Mouse (Mus musculus): Measurements from ENCODE around the gene Ptdss2. TPM values are rescaled to one million over a fixed set of nuclear protein-coding genes. Genes with fewer than 3 reads are reported as not detected.

The Ptdss2 gene
- polyA plus RNA-seq, 1 experiment from 2014 or later, result 85.6 TPM

GRCm38 (mm10) chr7:141192776-141193347, 70.7 kb downstream of the Ptdss2 start:
- H3K36me3 ChIP-seq, result peaks cover 39% of the 10 kb centered on the region
- H3K27ac ChIP-seq, result peak overlapping the region; percentile 92
- peak overlapping the region; percentile 85 for H3K4me3 ChIP-seq
- DNase-seq (ENCODE audit: low spot score), result peak; percentile 45
- 31% methylated on average over 12 of the region's 12 CpGs for WGBS
- peaks cover 32% of the 10 kb centered on the region for H3K4me1 ChIP-seq
- no peaks in the 10 kb centered on the region for H3K27me3 ChIP-seq (ENCODE audit: low read depth, poor library complexity, severe bottlenecking)
- H3K9me3 ChIP-seq (replicated peaks), result no peaks in the 10 kb centered on the region

GRCm38 (mm10) chr7:141193348-141193856, 71.2 kb downstream of the Ptdss2 start:
- DNase-seq (ENCODE audit: low spot score), result no peak
- WGBS, result 2% methylated on average over 37 of the region's 43 CpGs
- H3K9me3 ChIP-seq (replicated peaks), result no peaks in the 10 kb centered on the region

GRCm38 (mm10) chr7:141193948-141194347, 71.8 kb downstream of the Ptdss2 start, which contains the start of the genes Hras and Lrrc56:
Gene Hras (minus strand): TSS chr7:141194005.
Gene Lrrc56 (plus strand): TSS chr7:141194157.
- peak; percentile 99 for DNase-seq (ENCODE audit: low spot score)
- H3K4me3 ChIP-seq, result peak within 1 kb of the TSS; percentile 85
- peaks cover 39% of the 10 kb centered on the region for H3K36me3 ChIP-seq
- no peaks in the 10 kb centered on the region for H3K9me3 ChIP-seq (replicated peaks)
- under 1% methylated on average over 29 of the region's 39 CpGs for WGBS
- H3K27ac ChIP-seq, result peak within 1 kb of the TSS; percentile 92
- no peaks in the 10 kb centered on the region for H3K27me3 ChIP-seq (ENCODE audit: low read depth, poor library complexity, severe bottlenecking)
- H3K4me1 ChIP-seq, result peaks cover 32% of the 10 kb centered on the region

More at GRCm38 (mm10) chr7:141193348-141193856, 71.2 kb downstream of the Ptdss2 start:
- H3K4me3 ChIP-seq, result peak overlapping the region; percentile 85
- H3K4me1 ChIP-seq, result peaks cover 32% of the 10 kb centered on the region
- peaks cover 42% of the 10 kb centered on the region for H3K36me3 ChIP-seq
- H3K27ac ChIP-seq, result peak overlapping the region; percentile 92
- no peaks in the 10 kb centered on the region for H3K27me3 ChIP-seq (ENCODE audit: low read depth, poor library complexity, severe bottlenecking)

- Histone ChIP-seq H3K36me3 (peaks cover 35% of the 10 kb centered on the region), H3K4me3 (peak overlapping the region; percentile 85), H3K4me1 (peaks cover 32% of the 10 kb centered on the region), H3K9me3 (replicated peaks) (no peaks in the 10 kb centered on the region), H3K27me3 (ENCODE audit: low read depth, poor library complexity, severe bottlenecking) (no peaks in the 10 kb centered on the region), H3K27ac (peak overlapping the region; percentile 92)
- no peak for DNase-seq (ENCODE audit: low spot score)
- under 1% methylated on average over 23 of the region's 23 CpGs for WGBS
Observed at GRCm38 (mm10) chr7:141194409-141194808, 72.2 kb downstream of the Ptdss2 start.

- DNase-seq (ENCODE audit: low spot score), result peak; percentile 99
- Histone ChIP-seq H3K4me1 (peaks cover 32% of the 10 kb centered on the region), H3K4me3 (peak overlapping the region; percentile 85), H3K9me3 (replicated peaks) (no peaks in the 10 kb centered on the region), H3K27me3 (ENCODE audit: low read depth, poor library complexity, severe bottlenecking) (no peaks in the 10 kb centered on the region), H3K27ac (peak overlapping the region; percentile 92), H3K36me3 (peaks cover 31% of the 10 kb centered on the region)
- under 1% methylated on average over 28 of the region's 28 CpGs for WGBS
Observed at GRCm38 (mm10) chr7:141194830-141195229, 72.6 kb downstream of the Ptdss2 start.

- WGBS, result 93% methylated on average over 2 of the region's 2 CpGs
- Histone ChIP-seq H3K27ac (no peak overlapping the region), H3K27me3 (ENCODE audit: low read depth, poor library complexity, severe bottlenecking) (no peaks in the 10 kb centered on the region), H3K4me1 (peaks cover 32% of the 10 kb centered on the region), H3K9me3 (replicated peaks) (no peaks in the 10 kb centered on the region), H3K4me3 (peak overlapping the region; percentile 85; the same call in 1 of the 2 replicates), H3K36me3 (peaks cover 21% of the 10 kb centered on the region)
- no peak for DNase-seq (ENCODE audit: low spot score)
Observed at GRCm38 (mm10) chr7:141195754-141196153, 73.6 kb downstream of the Ptdss2 start.

- Histone ChIP-seq H3K4me3 (no peak overlapping the region), H3K9me3 (replicated peaks) (no peaks in the 10 kb centered on the region), H3K36me3 (peaks cover 11% of the 10 kb centered on the region), H3K4me1 (peaks cover 31% of the 10 kb centered on the region), H3K27me3 (ENCODE audit: low read depth, poor library complexity, severe bottlenecking) (no peaks in the 10 kb centered on the region), H3K27ac (no peak overlapping the region)
- WGBS, result 92% methylated on average over 8 of the region's 8 CpGs
- no peak for DNase-seq (ENCODE audit: low spot score)
Observed at GRCm38 (mm10) chr7:141196619-141197282, 74.6 kb downstream of the Ptdss2 start.

GRCm38 (mm10) chr7:141198121-141198520, 75.9 kb downstream of the Ptdss2 start:
- H3K27ac ChIP-seq, result no peak overlapping the region
- 94% methylated on average over 4 of the region's 4 CpGs for WGBS
- H3K27me3 ChIP-seq (ENCODE audit: low read depth, poor library complexity, severe bottlenecking), result no peaks in the 10 kb centered on the region
- peaks cover 17% of the 10 kb centered on the region for H3K4me1 ChIP-seq
- H3K36me3 ChIP-seq, result peaks cover 3% of the 10 kb centered on the region; the same call in 1 of the 2 replicates
- DNase-seq (ENCODE audit: low spot score), result no peak
- H3K9me3 ChIP-seq (replicated peaks), result no peaks in the 10 kb centered on the region
- H3K4me3 ChIP-seq, result no peak overlapping the region

GRCm38 (mm10) chr7:141204546-141204945, 82.4 kb downstream of the Ptdss2 start:
- no peak overlapping the region for H3K27ac ChIP-seq
- DNase-seq (ENCODE audit: low spot score), result no peak
- no peaks in the 10 kb centered on the region for H3K36me3 ChIP-seq
- H3K27me3 ChIP-seq (ENCODE audit: low read depth, poor library complexity, severe bottlenecking), result no peaks in the 10 kb centered on the region
- WGBS, result 84% methylated on average over 3 of the region's 3 CpGs
- no peaks in the 10 kb centered on the region for H3K9me3 ChIP-seq (replicated peaks)
- H3K4me3 ChIP-seq, result no peak overlapping the region
- peaks cover 4% of the 10 kb centered on the region; the same call in 1 of the 2 replicates for H3K4me1 ChIP-seq

GRCm38 (mm10) chr7:141205504-141205903, 83.3 kb downstream of the Ptdss2 start:
- Histone ChIP-seq H3K4me3 (no peak overlapping the region), H3K27me3 (ENCODE audit: low read depth, poor library complexity, severe bottlenecking) (no peaks in the 10 kb centered on the region), H3K9me3 (replicated peaks) (no peaks in the 10 kb centered on the region), H3K27ac (no peak overlapping the region), H3K36me3 (no peaks in the 10 kb centered on the region), H3K4me1 (peaks cover 4% of the 10 kb centered on the region; the same call in 1 of the 2 replicates)
- no peak for DNase-seq (ENCODE audit: low spot score)
- 97% methylated on average over 5 of the region's 5 CpGs for WGBS

- H3K4me1 ChIP-seq, result peaks cover 4% of the 10 kb centered on the region; the same call in 1 of the 2 replicates
- no peaks in the 10 kb centered on the region for H3K9me3 ChIP-seq (replicated peaks)
- H3K4me3 ChIP-seq, result no peak overlapping the region
- H3K36me3 ChIP-seq, result no peaks in the 10 kb centered on the region
- WGBS, result 95% methylated on average over 18 of the region's 18 CpGs
- H3K27ac ChIP-seq, result peak overlapping the region; percentile 12; the same call in 1 of the 2 replicates
- H3K27me3 ChIP-seq (ENCODE audit: low read depth, poor library complexity, severe bottlenecking), result no peaks in the 10 kb centered on the region
- no peak for DNase-seq (ENCODE audit: low spot score)
Observed at GRCm38 (mm10) chr7:141206182-141206937, 84.2 kb downstream of the Ptdss2 start.
